Mouse (Mus musculus) CH12.LX (cell line): ENCODE results near the gene Gstp2. TPM values are rescaled to one million over a fixed set of nuclear protein-coding genes. Genes with fewer than 3 reads are reported as not detected.
"Not testable (repeated sequence)": the region's sequence is repeated elsewhere in the genome, so short reads cannot be mapped to it uniquely, and the experiment has no call there.

Source experiments
- DNase-seq: peaks from one replicate; pipeline ENCODE4 v3.0.0-alpha.2; 2013; ENCODE audit errors: extremely low read depth
- H3K27ac ChIP-seq: 2 replicates; pipeline ENCODE4 v1.5.1; 2012; ENCODE audit warnings: low read depth, mild to moderate bottlenecking, control low read depth, moderate library complexity; ENCODE audit not compliant: insufficient read depth
- H3K27me3 ChIP-seq: replicated peaks from 2 replicates; pipeline ENCODE3; 2012; ENCODE audit warnings: inconsistent platforms
- H3K36me3 ChIP-seq, 2 experiments: replicated peaks in 1 of 2; 2 replicates each; pipeline versions ENCODE3 to v1.6.1; 2012; ENCODE audit warnings: inconsistent platforms in 1 of 2, low read length in 1 of 2, mild to moderate bottlenecking in 1 of 2, mixed read lengths in 1 of 2, moderate library complexity in 1 of 2; ENCODE audit not compliant: control insufficient read depth in 1 of 2, insufficient read depth in 1 of 2
- H3K4me1 ChIP-seq, 2 experiments: 2 replicates each; pipeline ENCODE4 v1.6.1; 2012; ENCODE audit warnings: inconsistent platforms in 1 of 2, moderate library complexity in 1 of 2; ENCODE audit not compliant: insufficient read depth in 2 of 2, control insufficient read depth in 1 of 2
- H3K4me2 ChIP-seq: 2 replicates; pipeline ENCODE4 v1.6.1; 2012; ENCODE audit warnings: low read depth, mild to moderate bottlenecking, control low read depth; ENCODE audit not compliant: poor library complexity, insufficient read depth, severe bottlenecking
- H3K4me3 ChIP-seq, 3 experiments: fragments of 150-350 bp in 1 of 3; sonication (generic) in 1 of 3; replicated peaks in 1 of 3; 2 replicates each; pipeline versions ENCODE3 to v1.5.1; 2011 to 2012; ENCODE audit warnings: low read depth in 2 of 3, low read length in 2 of 3, mild to moderate bottlenecking in 2 of 3, moderate library complexity in 2 of 3, control low read depth in 1 of 3, improper control_type of control experiment in 1 of 3, inconsistent platforms in 1 of 3, mixed read lengths in 1 of 3; ENCODE audit not compliant: poor library complexity in 1 of 3
- H3K79me2 ChIP-seq: replicated peaks from 2 replicates; pipeline ENCODE4 v1.6.1; 2012; ENCODE audit warnings: mild to moderate bottlenecking, moderate library complexity; ENCODE audit not compliant: control insufficient read depth, poor library complexity, insufficient read depth, severe bottlenecking; ENCODE audit errors: extremely low read depth
- H3K9ac ChIP-seq: 2 replicates; pipeline ENCODE4 v1.6.1; 2012; ENCODE audit warnings: low read depth, mild to moderate bottlenecking, control low read depth, moderate library complexity; ENCODE audit not compliant: insufficient read depth
- H3K9me3 ChIP-seq: replicated peaks from 2 replicates; pipeline ENCODE3; 2012; ENCODE audit warnings: low read length, inconsistent platforms, mixed read lengths
- CTCF ChIP-seq, 2 experiments: IDR thresholded peaks in 1 of 2; conservative IDR thresholded peaks in 1 of 2; 2 replicates each; pipeline ENCODE4 v1.5.1; 2011 to 2012; ENCODE audit warnings: low read depth in 2 of 2, low read length in 2 of 2, improper control_type of control experiment in 1 of 2, inconsistent platforms in 1 of 2, mild to moderate bottlenecking in 1 of 2, moderate library complexity in 1 of 2
- MYC ChIP-seq: IDR thresholded peaks from 2 replicates; pipeline ENCODE4 v1.6.1; 2011; ENCODE audit warnings: low read depth, mild to moderate bottlenecking, improper control_type of control experiment, low read length
- NELFE ChIP-seq: IDR thresholded peaks from 2 replicates; pipeline ENCODE4 v1.6.1; 2011; ENCODE audit warnings: low read depth, low read length, improper control_type of control experiment
- RAD21 ChIP-seq: IDR thresholded peaks from 2 replicates; pipeline ENCODE4 v1.6.1; 2011; ENCODE audit warnings: low read depth, mild to moderate bottlenecking, low read length, improper control_type of control experiment, moderate library complexity
- SMC3 ChIP-seq: IDR thresholded peaks from 2 replicates; pipeline ENCODE4 v1.6.1; 2011; ENCODE audit warnings: low read depth, low read length, improper control_type of control experiment
- ZC3H11A ChIP-seq: IDR thresholded peaks from 2 replicates; pipeline ENCODE4 v1.6.1; 2012; ENCODE audit warnings: low read depth, mild to moderate bottlenecking, inconsistent platforms, low read length, improper control_type of control experiment
- ZKSCAN1 ChIP-seq: IDR thresholded peaks from 2 replicates; pipeline ENCODE4 v1.6.1; 2012; ENCODE audit warnings: low read depth, inconsistent platforms, low read length, improper control_type of control experiment, borderline replicate concordance
- ZMIZ1 ChIP-seq: IDR thresholded peaks from 2 replicates; pipeline ENCODE4 v1.6.1; 2012; ENCODE audit warnings: low read depth, mild to moderate bottlenecking, inconsistent platforms, low read length, improper control_type of control experiment
- dilution Hi-C: fragments of 300-500 bp; cut with MboI; formaldehyde crosslinking; loops from 2 replicates; pipeline ENCODE4 v1.14.3; 2020; ENCODE audit warnings: low sequenced_read_pairs; ENCODE audit not compliant: extremely low pct_unique_long_range_greater_than_20kb, extremely low pct_ligation_motif_present
- in situ Hi-C: fragments of 300-500 bp; cut with MboI; formaldehyde crosslinking; loops from 3 replicates; pipeline ENCODE4 v1.14.3; 2019; ENCODE audit warnings: low sequenced_read_pairs, low pct_ligation_motif_present, low pct_unique_long_range_greater_than_20kb, mixed read lengths
- polyA plus RNA-seq: library from polyadenylated mRNA; unstranded; fragments of >175 nt; gene quantifications from 2 replicates; pipeline ENCODE4 v1.2.1, GENCODE M21; 2012; ENCODE audit warnings: low read depth; ENCODE audit not compliant: insufficient read length
- total RNA-seq, 2 experiments: library from RNA; depleted of rRNA; stranded (reverse); fragments of 300-350 nt in 1 of 2; fragments of >200 nt in 1 of 2; gene quantifications; 2 replicates each; pipeline ENCODE4 v1.2.3; 2012 to 2014

Gene Gstp2
- total and polyA plus RNA-seq, 3 experiments, result 1.4 to 21.1 TPM; not detected in 1

DNA sequence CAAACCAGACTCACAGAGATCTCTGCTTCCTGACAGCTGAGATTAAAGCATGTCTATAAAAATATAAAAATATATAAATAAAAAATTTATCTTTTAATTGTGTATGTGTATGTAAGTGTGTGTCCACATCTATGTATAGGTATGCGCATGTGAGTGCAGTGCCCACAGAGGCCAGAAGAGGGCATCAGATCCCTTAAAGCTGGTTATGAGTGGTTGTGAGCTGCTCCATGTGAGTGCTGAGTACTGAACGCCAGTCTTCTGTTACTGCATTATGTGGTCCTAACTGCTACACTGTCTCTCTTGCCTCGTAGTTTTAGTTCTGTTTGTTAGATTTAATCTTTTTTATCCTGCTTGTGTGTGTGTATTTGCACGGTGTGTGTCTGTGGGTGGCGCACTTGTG, 5.2 kb upstream of the Gstp2 start:
- Histone ChIP-seq H3K4me1 (peaks cover 12 to 48% of the 10 kb centered on the region in 2 experiments; a peak in 3 of 4 replicates), H3K4me3 (no peak overlapping the region), H3K27ac (no peak overlapping the region; the same call in 1 of the 2 replicates), H3K9me3 (peaks cover 2% of the 10 kb centered on the region), H3K9ac (no peak overlapping the region), H3K27me3 (no peaks in the 10 kb centered on the region), H3K4me2 (no peak overlapping the region), H3K79me2 (no peaks in the 10 kb centered on the region), H3K36me3 (no peaks in the 10 kb centered on the region)
- dilution Hi-C loops, result no loop called here
- DNase-seq, result no peak
- TF ChIP-seq CTCF (conservative IDR thresholded peaks at IDR 0.05 in 1 of 2, IDR thresholded peaks at IDR 0.05 in 1 of 2; ENCODE audit: low read depth in 2 of 2, low read length in 2 of 2) (peak in 1 of 2 experiments; percentile 21; a peak in 2 of 4 replicates), MYC (no peak)
- TF ChIP-seq, all 38 proteins: peak for 1
- in situ Hi-C loops, result loop anchor here (5.0 kb wide), 2 partner anchors 34 to 36 kb away; no protein-coding TSS in a partner anchor

DNA sequence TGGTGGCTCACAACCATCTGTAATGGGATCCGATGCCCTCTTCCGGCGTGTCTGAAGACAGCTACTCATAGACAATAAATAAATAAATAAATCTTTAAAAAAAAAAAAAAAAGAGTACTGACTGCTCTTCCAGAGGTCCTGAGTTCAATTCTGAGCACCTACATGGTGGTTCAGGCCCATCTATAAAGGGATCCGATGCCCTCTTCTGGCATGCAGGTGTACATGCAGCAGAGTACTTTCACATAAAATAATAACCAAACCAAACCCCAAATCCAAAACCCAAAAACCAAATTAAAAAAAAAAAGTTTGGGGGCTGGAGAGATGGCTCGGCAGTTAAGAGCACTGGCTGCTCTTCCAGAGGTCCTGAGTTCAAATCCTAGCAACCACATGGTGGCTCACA, 3.2 kb upstream of the Gstp2 start:
- dilution Hi-C loops, DNase-seq, H3K27ac ChIP-seq, H3K27me3 ChIP-seq, in situ Hi-C loops, H3K9ac ChIP-seq, H3K4me3 ChIP-seq, H3K36me3 ChIP-seq, H3K79me2 ChIP-seq, H3K4me2 ChIP-seq: not testable (repeated sequence)
- Histone ChIP-seq H3K4me1 (peaks cover 13 to 37% of the 10 kb centered on the region in 2 experiments; a peak in 3 of 4 replicates), H3K9me3 (peaks cover 13% of the 10 kb centered on the region)
- TF ChIP-seq CTCF (conservative IDR thresholded peaks at IDR 0.05 in 1 of 2, IDR thresholded peaks at IDR 0.05 in 1 of 2; ENCODE audit: low read depth in 2 of 2, low read length in 2 of 2) (peak in 1 of 2 experiments; percentile 33; a peak in 2 of 4 replicates), RAD21 (peak; percentile 4)

DNA sequence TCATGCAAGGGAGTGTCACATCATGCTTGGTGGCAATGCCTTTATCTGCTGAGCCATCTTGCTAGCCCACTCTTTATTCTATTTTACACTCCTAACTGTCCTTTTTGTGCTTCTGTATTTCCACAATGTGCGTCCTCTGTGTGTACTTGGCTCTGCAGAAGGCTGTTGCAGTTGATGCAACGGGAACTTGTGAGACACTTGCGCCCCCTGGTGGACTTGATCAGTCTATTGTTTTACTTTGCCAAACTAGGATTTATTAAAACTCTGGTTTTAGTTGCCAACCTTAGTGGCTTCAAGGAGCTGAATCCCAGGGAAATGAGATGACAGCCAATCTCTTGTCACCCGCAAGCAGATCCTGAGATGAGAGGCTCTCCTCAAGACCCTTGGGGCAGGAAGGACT, 2.0 kb upstream of the Gstp2 start:
- peaks cover 10 to 32% of the 10 kb centered on the region in 2 experiments; a peak in 3 of 4 replicates for H3K4me1 ChIP-seq
- H3K4me2 ChIP-seq, result no peak overlapping the region
- no peak overlapping the region for H3K27ac ChIP-seq
- H3K27me3 ChIP-seq, result no peaks in the 10 kb centered on the region
- H3K9ac ChIP-seq, result no peak overlapping the region
- H3K79me2 ChIP-seq, result no peaks in the 10 kb centered on the region
- H3K36me3 ChIP-seq, result no peaks in the 10 kb centered on the region
- dilution Hi-C loops, result no loop called here
- in situ Hi-C loops, result no loop called here
- TF ChIP-seq CTCF (conservative IDR thresholded peaks at IDR 0.05 in 1 of 2, IDR thresholded peaks at IDR 0.05 in 1 of 2; ENCODE audit: low read depth in 2 of 2, low read length in 2 of 2) (peak; percentile 45 to 90; a peak in 3 of 4 replicates), RAD21 (peak; percentile 87), SMC3 (peak; percentile 96), ZMIZ1 (no peak), ZC3H11A (peak; percentile 78), ZKSCAN1 (no peak), NELFE (peak; percentile 40), MYC (0 out of 2 replicates have a peak, but pooled peaks have one; percentile 46)
- peak; percentile 84 for DNase-seq
- H3K4me3 ChIP-seq, result no peak overlapping the region
- H3K9me3 ChIP-seq, result peaks cover 18% of the 10 kb centered on the region
